Mouse (Mus musculus) cortical plate, adult 2 months (tissue): ENCODE results near the gene Gnat2.

Experiments
- CTCF ChIP-seq: fragments of 200-500 bp; IDR thresholded peaks from 2 replicates; pipeline ENCODE4 v1.5.1; 2011; ENCODE audit warnings: mild to moderate bottlenecking, control low read depth, low read length; ENCODE audit not compliant: insufficient read depth; ENCODE audit errors: extremely low read depth
- POLR2A ChIP-seq: fragments of 200-500 bp; IDR thresholded peaks from 2 replicates; pipeline ENCODE4 v1.6.1; 2011; ENCODE audit warnings: mild to moderate bottlenecking, low read length, control low read depth; ENCODE audit not compliant: insufficient read depth; ENCODE audit errors: extremely low read depth

DNA sequence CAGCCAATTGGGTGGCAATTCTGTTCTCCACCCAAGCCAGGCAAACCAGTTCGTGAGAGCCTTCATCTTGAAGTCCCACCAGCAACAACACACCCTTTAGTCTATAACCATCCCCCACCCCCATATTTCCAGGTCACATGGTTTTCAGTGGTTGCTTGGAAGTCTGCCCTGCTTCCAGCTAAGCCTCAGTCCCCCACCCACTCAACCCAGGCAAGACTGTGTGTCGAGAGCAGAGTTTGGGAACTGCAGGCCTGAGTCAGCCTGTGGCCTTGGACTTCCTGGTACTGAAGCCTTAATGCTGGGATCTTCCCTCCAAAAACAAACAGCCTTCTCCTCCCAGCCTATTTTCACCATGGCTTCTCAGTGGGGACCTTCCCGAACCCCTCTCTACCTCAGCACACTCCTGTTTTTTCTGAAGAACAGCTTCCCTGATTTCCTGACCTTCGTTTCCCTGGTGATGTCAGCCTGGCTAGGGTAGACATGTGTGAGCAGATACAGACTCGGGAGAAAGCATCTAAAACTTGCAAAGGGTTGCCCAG is 3.7 kb upstream of the Gnat2 start:
- TF ChIP-seq POLR2A, result no peak
- TF ChIP-seq CTCF, result no peak
